In the genomic region with DNA sequence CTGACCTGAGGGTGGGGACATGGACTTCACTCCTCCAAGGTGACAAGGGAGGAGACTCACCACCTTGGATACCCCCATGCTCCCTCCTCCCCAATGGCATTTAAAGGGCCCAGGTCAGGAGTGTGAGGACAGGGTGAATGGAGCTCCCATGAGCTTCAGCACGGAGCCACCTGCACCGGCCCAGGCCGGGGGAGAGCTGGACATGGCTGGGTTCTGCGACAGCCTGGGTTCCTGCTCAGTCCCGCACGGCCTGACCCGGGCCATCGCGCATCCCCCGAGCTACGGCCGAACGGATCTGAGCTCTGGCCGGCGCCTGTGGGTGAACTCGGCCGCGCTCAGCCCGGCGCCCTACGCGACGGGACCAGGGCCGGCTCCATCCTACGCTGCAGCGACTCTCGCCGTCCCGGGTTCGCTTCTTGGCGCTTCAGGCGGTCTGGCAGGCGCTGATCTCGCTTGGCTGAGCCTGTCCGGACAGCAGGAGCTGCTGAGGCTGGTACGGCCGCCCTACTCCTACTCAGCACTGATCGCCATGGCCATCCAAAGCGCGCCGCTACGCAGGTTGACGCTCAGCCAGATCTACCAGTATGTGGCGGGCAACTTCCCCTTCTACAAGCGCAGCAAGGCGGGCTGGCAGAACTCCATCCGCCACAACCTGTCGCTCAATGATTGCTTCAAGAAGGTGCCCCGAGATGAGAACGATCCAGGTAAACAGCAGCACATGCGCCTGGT, we compare ENCODE assay signal across 8 mouse cellular contexts. TPM values are rescaled to one million over a fixed set of nuclear protein-coding genes. Genes with fewer than 3 reads are reported as not detected.
DNase-seq lines count a peak whose midpoint lies in the region; ATAC-seq lines count a peak whose summit lies in the region.

Gene Foxi2 (plus strand): TSS at position 72 of the 729 bp plus-strand sequence.

- peak; percentile 8 for DNase-seq in gastrocnemius, postnatal 10 days
- no peak for DNase-seq in gastrocnemius, postnatal 4 days (ENCODE audit: low spot score in 2 of 2)
- DNase-seq in lung, postnatal 10 days: no peak
- no peak for DNase-seq in hindbrain, embryonic 14.5 days (ENCODE audit: low spot score)
- DNase-seq in retina, embryonic 14.5 days (ENCODE audit: low spot score): no peak
- DNase-seq in thymus, postnatal 10 days (ENCODE audit: low spot score in 2 of 2): no peak

- ATAC-seq in lung, embryonic 15.5 days (ENCODE audit: borderline replicate concordance, extremely low read depth, low FRiP score, low TSS enrichment): no peak
- no peak for ATAC-seq in hindbrain, embryonic 14.5 days (ENCODE audit: low FRiP score)
- no peak for ATAC-seq in neural tube, embryonic 15.5 days (ENCODE audit: low FRiP score)

- WGBS in lung, embryonic 15.5 days: 2% methylated on average over 51 of the region's 51 CpGs
- 3% methylated on average over 41 of the region's 51 CpGs for WGBS in hindbrain, embryonic 14.5 days
- WGBS in neural tube, embryonic 15.5 days: 4% methylated on average over 51 of the region's 51 CpGs

- H3K36me3 ChIP-seq in lung, embryonic 15.5 days: no peaks in the 10 kb centered on the region
- H3K36me3 ChIP-seq in hindbrain, embryonic 14.5 days (replicated peaks; ENCODE audit: control insufficient read depth, insufficient read depth): no peaks in the 10 kb centered on the region
- H3K36me3 ChIP-seq in neural tube, embryonic 15.5 days: no peaks in the 10 kb centered on the region

- no peak within 1 kb of the TSS for H3K27ac ChIP-seq in lung, embryonic 15.5 days
- no peak within 1 kb of the TSS for H3K27ac ChIP-seq in hindbrain, embryonic 14.5 days
- H3K27ac ChIP-seq in neural tube, embryonic 15.5 days (replicated peaks): no peak within 1 kb of the TSS

- no peaks in the 10 kb centered on the region for H3K4me1 ChIP-seq in lung, embryonic 15.5 days
- no peaks in the 10 kb centered on the region for H3K4me1 ChIP-seq in hindbrain, embryonic 14.5 days (replicated peaks; ENCODE audit: control insufficient read depth, insufficient read depth, low read length)
- peaks cover 10% of the 10 kb centered on the region; the same call in 1 of the 2 replicates for H3K4me1 ChIP-seq in neural tube, embryonic 15.5 days

- no peaks in the 10 kb centered on the region for H3K9me3 ChIP-seq in lung, embryonic 15.5 days
- no peaks in the 10 kb centered on the region for H3K9me3 ChIP-seq in hindbrain, embryonic 14.5 days (ENCODE audit: control insufficient read depth, low read length)
- H3K9me3 ChIP-seq in neural tube, embryonic 15.5 days (replicated peaks): no peaks in the 10 kb centered on the region

- H3K9ac ChIP-seq in lung, embryonic 15.5 days: no peak within 1 kb of the TSS
- H3K9ac ChIP-seq in hindbrain, embryonic 14.5 days: peak within 1 kb of the TSS; percentile 49; the same call in 1 of the 2 replicates
- H3K9ac ChIP-seq in neural tube, embryonic 15.5 days (replicated peaks): 0 out of 2 replicates have a peak within 1 kb of the TSS, but pooled peaks have one; percentile 32

- no peak within 1 kb of the TSS for H3K4me3 ChIP-seq in lung, embryonic 15.5 days
- H3K4me3 ChIP-seq in hindbrain, embryonic 14.5 days (replicated peaks; ENCODE audit: low read length): peak within 1 kb of the TSS; percentile 30
- peak within 1 kb of the TSS; percentile 32 for H3K4me3 ChIP-seq in neural tube, embryonic 15.5 days (replicated peaks)

- peaks cover 50% of the 10 kb centered on the region for H3K27me3 ChIP-seq in lung, embryonic 15.5 days
- H3K27me3 ChIP-seq in hindbrain, embryonic 14.5 days (ENCODE audit: control insufficient read depth, insufficient read depth, low read length): peaks cover 39% of the 10 kb centered on the region
- H3K27me3 ChIP-seq in neural tube, embryonic 15.5 days (replicated peaks): peaks cover 49% of the 10 kb centered on the region

- peak within 1 kb of the TSS; percentile 33; the same call in 1 of the 2 replicates for H3K4me2 ChIP-seq in lung, embryonic 15.5 days
- peak within 1 kb of the TSS; percentile 57 for H3K4me2 ChIP-seq in hindbrain, embryonic 14.5 days (replicated peaks)
- H3K4me2 ChIP-seq in neural tube, embryonic 15.5 days: peak within 1 kb of the TSS; percentile 66

RNA-seq across cellular contexts. Expression of gene Foxi2, which starts in this region (rescaled TPM):
- total RNA-seq in gastrocnemius, postnatal 10 days (2021): not detected
- total RNA-seq in gastrocnemius, postnatal 4 days (2021): not detected
- polyA plus RNA-seq in lung, embryonic 15.5 days (2015; fragmentation: Nextera tagmentation; extraction: Ambion mirVana): not detected in 2 replicates
- not detected in 2 replicates for polyA plus RNA-seq in hindbrain, embryonic 14.5 days (2014; fragmentation: Nextera tagmentation; extraction: Ambion mirVana)
- polyA plus RNA-seq in neural tube, embryonic 15.5 days (2015; fragmentation: Nextera tagmentation; extraction: Ambion mirVana): not detected in 2 replicates

Comparison
In these comparisons a context has a peak if more than half of its experiments do, and no peak if none do; other contexts are left out.
1. Peak in DNase-seq in gastrocnemius, postnatal 10 days; RNA of the gene not detected or under 1 TPM.